Mouse (Mus musculus): Measurements from ENCODE around the gene Mei4. TPM values are rescaled to one million over a fixed set of nuclear protein-coding genes. Genes with fewer than 3 reads are reported as not detected.

The Mei4 gene
- polyA plus RNA-seq, 1 experiment from 2014 or later: 0.61 TPM

DNA sequence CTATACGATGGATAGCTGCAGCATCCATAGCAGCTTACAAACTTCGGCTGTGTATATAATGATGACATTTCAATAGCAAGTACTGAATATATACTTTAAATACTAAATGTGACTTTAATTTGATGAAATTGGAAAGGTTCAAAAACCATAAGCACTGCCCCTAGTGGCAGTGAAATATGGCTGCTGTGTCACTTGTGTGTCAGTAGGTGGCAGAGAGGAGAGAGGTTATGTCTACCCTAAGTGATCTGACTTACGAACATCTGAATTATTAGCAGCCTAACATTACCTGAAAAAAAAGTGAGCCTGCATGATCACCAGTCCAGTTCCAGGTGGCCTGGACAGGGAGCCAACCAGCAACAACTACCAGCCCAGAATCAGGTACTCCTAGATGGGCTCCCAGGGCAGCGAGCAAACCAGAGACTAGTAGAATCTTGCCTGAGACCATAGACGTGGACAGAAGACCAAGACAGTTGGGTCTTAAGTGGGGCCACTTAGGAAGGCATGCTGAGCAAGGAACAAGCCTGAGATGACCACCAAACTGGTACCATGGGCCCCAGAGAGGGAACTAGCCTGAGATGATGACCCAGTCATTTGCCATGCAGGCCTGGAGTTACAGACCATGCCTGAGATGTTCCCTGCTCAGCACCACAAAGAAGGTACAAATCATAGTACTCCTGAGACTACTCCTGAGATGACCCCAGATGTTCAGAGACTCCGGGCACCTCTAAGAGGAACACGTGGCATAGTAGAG, 384.4 kb downstream of the Mei4 start:
- Histone ChIP-seq H3K4me1 (replicated peaks) (no peaks in the 10 kb centered on the region), H3K36me3 (no peaks in the 10 kb centered on the region), H3K27me3 (no peaks in the 10 kb centered on the region), H3K4me2 (no peak overlapping the region), H3K9ac (no peak overlapping the region), H3K4me3 (no peak overlapping the region), H3K9me3 (no peaks in the 10 kb centered on the region), H3K27ac (no peak overlapping the region)
- no peak for ATAC-seq (ENCODE audit: low FRiP score)
- WGBS: 90% methylated on average over 7 of the region's 7 CpGs

Other genes with a start within 250 kb of the Mei4 start
- gene Htr1b, start 229.8 kb upstream of the Mei4 start, polyA plus RNA-seq (2015; fragmentation: Nextera tagmentation; extraction: Ambion mirVana): 1.8 and 2.1 TPM in 2 replicates

Measured in hindbrain, embryonic 13.5 days (tissue).